ENCODE assay signal across 9 mouse cellular contexts in genomic region chr10:59898180-59898778, GRCm38 (mm10). TPM values are rescaled to one million over a fixed set of nuclear protein-coding genes. Genes with fewer than 3 reads are reported as not detected.
DNase-seq lines count a peak whose midpoint lies in the region; ATAC-seq and TF ChIP-seq lines count a peak whose summit lies in the region.
"Had no signal": no experiment of that assay in that cellular context is flagged by ENCODE, and none has a peak within 500 bp of the region (broad histone marks: within the 10 kb centered on the region; RNA-seq: fewer than 3 reads in every experiment).

No protein-coding gene starts in this region.

- no peaks in the 10 kb centered on the region for H3K9me3 ChIP-seq in E14TG2a.4 (ENCODE audit: low read length)
- no peaks in the 10 kb centered on the region for H3K9me3 ChIP-seq in forebrain, embryonic 14.5 days (replicated peaks; ENCODE audit: control insufficient read depth, low read length)
- H3K9me3 ChIP-seq in limb, embryonic 15.5 days: no peaks in the 10 kb centered on the region

- peak; percentile 91 for DNase-seq in heart, adult 11 months
- DNase-seq in heart, postnatal 36 days: no peak
- no peak for DNase-seq in forebrain, embryonic 14.5 days (ENCODE audit: low spot score)
- no peak for DNase-seq in layer of hippocampus, adult 9-11 months
- no peak for DNase-seq in lung, adult 18-20 months

- peaks cover 96% of the 10 kb centered on the region for H3K4me1 ChIP-seq in E14TG2a.4 (replicated peaks; ENCODE audit: low read depth, low read length)
- peaks cover 57% of the 10 kb centered on the region for H3K4me1 ChIP-seq in forebrain, embryonic 14.5 days (ENCODE audit: control insufficient read depth, insufficient read depth, low read length)
- H3K4me1 ChIP-seq in limb, embryonic 15.5 days: peaks cover 81% of the 10 kb centered on the region

- no peak overlapping the region for H3K4me2 ChIP-seq in forebrain, embryonic 14.5 days (ENCODE audit: low read length)
- H3K4me2 ChIP-seq in limb, embryonic 15.5 days: no peak overlapping the region

- peak overlapping the region; percentile 99 for H3K27ac ChIP-seq in forebrain, embryonic 14.5 days (ENCODE audit: low read depth, low read length)
- peak overlapping the region; percentile 94 for H3K27ac ChIP-seq in limb, embryonic 15.5 days

- H3K27me3 ChIP-seq in E14TG2a.4 (ENCODE audit: insufficient read depth, low read length): no peaks in the 10 kb centered on the region
- H3K27me3 ChIP-seq in forebrain, embryonic 14.5 days (replicated peaks; ENCODE audit: control insufficient read depth, insufficient read depth, low read length): no peaks in the 10 kb centered on the region
- no peaks in the 10 kb centered on the region for H3K27me3 ChIP-seq in limb, embryonic 15.5 days

- no peak for ATAC-seq in forebrain, embryonic 14.5 days
- ATAC-seq in limb, embryonic 15.5 days (ENCODE audit: insufficient number of reproducible peaks, low FRiP score, low TSS enrichment, low read depth): no peak
- no peak for ATAC-seq in inflammation-experienced regulatory T-cells, adult 6 months
- ATAC-seq: CD4-positive, CD25-positive, alpha-beta regulatory T cell, adult 4 months had no signal

- no peak for TF ChIP-seq CTCF in E14TG2a.4 (conservative IDR thresholded peaks at IDR 0.05; ENCODE audit: low read length)

- 54% methylated on average over 9 of the region's 9 CpGs for WGBS in forebrain, embryonic 14.5 days
- 64% methylated on average over 9 of the region's 9 CpGs for WGBS in limb, embryonic 15.5 days

- H3K9ac ChIP-seq in forebrain, embryonic 14.5 days (ENCODE audit: low read length): peak overlapping the region; percentile 30; the same call in 1 of the 2 replicates
- no peak overlapping the region for H3K9ac ChIP-seq in limb, embryonic 15.5 days

- H3K36me3 ChIP-seq in E14TG2a.4 (ENCODE audit: insufficient read depth, low read length): peaks cover 51% of the 10 kb centered on the region
- peaks cover 28% of the 10 kb centered on the region for H3K36me3 ChIP-seq in forebrain, embryonic 14.5 days (ENCODE audit: control insufficient read depth, insufficient read depth, low read length)
- H3K36me3 ChIP-seq in limb, embryonic 15.5 days: peaks cover 50% of the 10 kb centered on the region

- H3K4me3 ChIP-seq in E14TG2a.4 (replicated peaks; ENCODE audit: low read length): peak overlapping the region; percentile 21
- H3K4me3 ChIP-seq in forebrain, embryonic 14.5 days (ENCODE audit: low read depth, low read length): no peak overlapping the region
- H3K4me3 ChIP-seq in limb, embryonic 15.5 days: no peak overlapping the region

- intact Hi-C loops in heart, postnatal 36 days (cut with DNase I): loop anchor here (2.0 kb wide), 1 partner anchor 23 kb away; no protein-coding TSS in a partner anchor

RNA-seq across cellular contexts. Expression of gene Dnajb12, which starts 18.9 kb away (rescaled TPM):
- 10 to 100 TPM; 39.8 to 43.5 TPM for total RNA-seq in heart, postnatal 36 days (2021)
- 18.8 and 19.7 TPM in 2 replicates for polyA plus RNA-seq in forebrain, embryonic 14.5 days (2014; fragmentation: Nextera tagmentation; extraction: Ambion mirVana)
- polyA plus RNA-seq in limb, embryonic 15.5 days (2015; fragmentation: Nextera tagmentation; extraction: Ambion mirVana): 19.5 and 22.9 TPM in 2 replicates
- 10 to 100 TPM; 15.7 to 18.1 (median 17.4) TPM for polyA plus RNA-seq in inflammation-experienced regulatory T-cells, adult 6 months (2017; shearing (Covaris generic))

RNA-seq across cellular contexts. Expression of gene Ddit4, which starts 53.4 kb away (rescaled TPM):
- 10 to 100 TPM; 37.1 to 64.2 TPM for total RNA-seq in heart, postnatal 36 days (2021)
- 10.2 and 11.1 TPM in 2 replicates for polyA plus RNA-seq in forebrain, embryonic 14.5 days (2014; fragmentation: Nextera tagmentation; extraction: Ambion mirVana)
- 63.6 and 77.1 TPM in 2 replicates for polyA plus RNA-seq in limb, embryonic 15.5 days (2015; fragmentation: Nextera tagmentation; extraction: Ambion mirVana)
- 10 to 100 TPM; 11.5 to 25.9 (median 14.4) TPM for polyA plus RNA-seq in inflammation-experienced regulatory T-cells, adult 6 months (2017; shearing (Covaris generic))
